Mouse (Mus musculus) thymus, adult 2 months (tissue): ENCODE results near the gene Erp44. TPM values are rescaled to one million over a fixed set of nuclear protein-coding genes. Genes with fewer than 3 reads are reported as not detected.

ENCODE experiments used
- DNase-seq: peaks from one replicate; pipeline ENCODE4 v3.0.0; 2021
- H3K27ac ChIP-seq: fragments of 200-500 bp; 2 replicates; pipeline ENCODE4 v1.5.1; 2012; ENCODE audit warnings: low read length, control low read depth; ENCODE audit not compliant: control insufficient read depth, insufficient read depth
- H3K27me3 ChIP-seq: fragments of 200-500 bp; 2 replicates; pipeline ENCODE4 v1.6.1; 2012; ENCODE audit warnings: mild to moderate bottlenecking, low read length, moderate library complexity, mixed read lengths; ENCODE audit not compliant: control insufficient read depth, insufficient read depth
- H3K36me3 ChIP-seq: fragments of 200-500 bp; 2 replicates; pipeline ENCODE4 v1.6.1; 2012; ENCODE audit warnings: mild to moderate bottlenecking, low read length, moderate library complexity; ENCODE audit not compliant: control insufficient read depth, insufficient read depth
- H3K4me1 ChIP-seq: fragments of 200-500 bp; replicated peaks from 2 replicates; pipeline ENCODE4 v1.6.1; 2012; ENCODE audit warnings: low read length; ENCODE audit not compliant: control insufficient read depth, insufficient read depth
- H3K4me3 ChIP-seq: fragments of 200-500 bp; 2 replicates; pipeline ENCODE4 v1.5.1; 2012; ENCODE audit warnings: mild to moderate bottlenecking, low read length, control low read depth, moderate library complexity; ENCODE audit not compliant: control insufficient read depth, insufficient read depth
- CTCF ChIP-seq: fragments of 200-500 bp; IDR thresholded peaks from 2 replicates; pipeline ENCODE4 v1.5.1; 2012; ENCODE audit warnings: mild to moderate bottlenecking, control low read depth, low read length, moderate library complexity, borderline replicate concordance; ENCODE audit not compliant: control insufficient read depth, poor library complexity, insufficient read depth; ENCODE audit errors: extremely low read depth
- POLR2A ChIP-seq: fragments of 200-500 bp; IDR thresholded peaks from 2 replicates; pipeline ENCODE4 v1.6.1; 2012; ENCODE audit warnings: mild to moderate bottlenecking, low read length, control low read depth, moderate library complexity; ENCODE audit not compliant: control insufficient read depth, poor library complexity, insufficient read depth; ENCODE audit errors: extremely low read depth
- WGBS: fragments of 180-500 bp; shearing (Covaris S2); methylation state at CpG from one replicate; pipeline ENCODE4 v1.1.7; 2018; 5-methylcytosine and 5-hydroxymethylcytosine counted together
- polyA plus RNA-seq: library from polyadenylated mRNA; depleted of rRNA; stranded (reverse); fragments of >200 nt; gene quantifications from 2 replicates; pipeline ENCODE4 v1.2.3, GENCODE M21; 2012; rRNA removed

Gene Erp44
- polyA plus RNA-seq = 10.8 and 11.5 TPM in 2 replicates

GRCm38 (mm10) chr4:48279498-48280134 is at the start of gene Erp44, which contains the start of gene Invs:
Gene Erp44, minus strand, starts transcription at chr4:48279558.
Gene Invs, plus strand, starts transcription at chr4:48279760.
- Histone ChIP-seq H3K4me3 (peak within 1 kb of the TSS; percentile 86), H3K27me3 (no peaks in the 10 kb centered on the region), H3K36me3 (no peaks in the 10 kb centered on the region), H3K4me1 (peaks cover 4% of the 10 kb centered on the region), H3K27ac (no peak within 1 kb of the TSS)
- peak; percentile 74; the same call in 1 of the 2 replicates for TF ChIP-seq POLR2A
- TF ChIP-seq CTCF = peak; percentile 51; the same call in 1 of the 2 replicates
- under 1% methylated on average over 41 of the region's 41 CpGs for WGBS
- peak; percentile 91 for DNase-seq

- Histone ChIP-seq H3K4me3 (no peak overlapping the region), H3K4me1 (no peaks in the 10 kb centered on the region), H3K27ac (no peak overlapping the region), H3K27me3 (no peaks in the 10 kb centered on the region), H3K36me3 (no peaks in the 10 kb centered on the region)
- no peak for TF ChIP-seq CTCF
- no peak for TF ChIP-seq POLR2A
- 84% methylated on average over 2 of the region's 2 CpGs for WGBS
- DNase-seq = no peak
These were observed 48.7 kb upstream of the Erp44 start for GRCm38 (mm10) chr4:48328042-48328441.

- Histone ChIP-seq H3K36me3 (no peaks in the 10 kb centered on the region), H3K4me1 (no peaks in the 10 kb centered on the region), H3K27me3 (no peaks in the 10 kb centered on the region), H3K27ac (no peak overlapping the region), H3K4me3 (no peak overlapping the region)
- no peak for TF ChIP-seq CTCF
- TF ChIP-seq POLR2A = no peak
- no peak for DNase-seq
These were observed 47.8 kb upstream of the Erp44 start for GRCm38 (mm10) chr4:48327192-48327591.

- TF ChIP-seq POLR2A (no peak), CTCF (no peak)
- Histone ChIP-seq H3K4me1 (no peaks in the 10 kb centered on the region), H3K36me3 (no peaks in the 10 kb centered on the region), H3K27me3 (no peaks in the 10 kb centered on the region), H3K4me3 (no peak overlapping the region), H3K27ac (no peak overlapping the region)
- no peak for DNase-seq
- WGBS = 53% methylated on average over 1 of the region's 1 CpGs
These were observed 42.7 kb upstream of the Erp44 start for GRCm38 (mm10) chr4:48322095-48322494.

GRCm38 (mm10) chr4:48321276-48321675 is 41.9 kb upstream of the Erp44 start:
- TF ChIP-seq POLR2A (no peak), CTCF (no peak)

GRCm38 (mm10) chr4:48316036-48316435 is 36.7 kb upstream of the Erp44 start:
- no peaks in the 10 kb centered on the region for H3K4me1 ChIP-seq
- DNase-seq = no peak
- H3K27me3 ChIP-seq = no peaks in the 10 kb centered on the region
- whole genome bisulfite sequencing = 95% methylated on average over 3 of the region's 3 CpGs
- H3K36me3 ChIP-seq = no peaks in the 10 kb centered on the region
- TF ChIP-seq POLR2A = no peak
- TF ChIP-seq CTCF = no peak
- H3K27ac ChIP-seq = no peak overlapping the region
- H3K4me3 ChIP-seq = no peak overlapping the region

More at GRCm38 (mm10) chr4:48321276-48321675, 41.9 kb upstream of the Erp44 start:
- no peak for DNase-seq
- Histone ChIP-seq H3K27me3 (no peaks in the 10 kb centered on the region), H3K4me1 (no peaks in the 10 kb centered on the region), H3K4me3 (no peak overlapping the region), H3K27ac (no peak overlapping the region), H3K36me3 (no peaks in the 10 kb centered on the region)
- 93% methylated on average over 1 of the region's 1 CpGs for WGBS

GRCm38 (mm10) chr4:48314814-48315213 is 35.5 kb upstream of the Erp44 start:
- H3K4me1 ChIP-seq = no peaks in the 10 kb centered on the region
- DNase-seq = no peak
- no peaks in the 10 kb centered on the region for H3K27me3 ChIP-seq
- 97% methylated on average over 3 of the region's 3 CpGs for WGBS
- no peak for TF ChIP-seq CTCF
- TF ChIP-seq POLR2A = no peak
- no peak overlapping the region for H3K27ac ChIP-seq
- no peak overlapping the region for H3K4me3 ChIP-seq
- H3K36me3 ChIP-seq = no peaks in the 10 kb centered on the region
